Mouse (Mus musculus): ENCODE measurements at regions not wholly inside any gene's neighbourhood (a gene's known extent, or its start where the extent isn't known, plus 50 kb on each side); places are given as distances from the start of the nearest gene placed in this dataset.

GRCm38 (mm10) chr5:52092273-52092672 lies 98.0 kb downstream of the Dhx15 start:
- no peak for DNase-seq (ENCODE audit: low spot score in 2 of 2)

DNA sequence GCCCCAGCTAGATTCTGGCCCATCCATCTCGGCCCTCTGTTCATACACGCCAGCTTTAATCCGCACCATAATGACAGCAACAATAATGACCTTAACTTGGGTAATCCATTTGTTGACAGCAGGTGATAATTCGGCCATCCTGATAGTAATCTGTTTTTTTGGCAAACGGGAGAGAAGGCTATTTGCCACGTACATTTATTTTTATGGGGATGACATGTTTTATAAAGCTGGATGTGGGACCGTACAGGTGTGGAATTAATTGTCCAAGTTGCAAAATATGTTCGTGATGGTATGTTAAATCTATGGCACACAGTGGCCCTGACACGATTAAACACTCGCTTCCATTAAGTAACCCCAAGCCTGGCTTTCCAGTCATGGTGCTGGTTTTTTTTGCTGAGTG lies 102.2 kb downstream of the Dhx15 start:
- DNase-seq (ENCODE audit: low spot score in 2 of 2), result no peak

GRCm38 (mm10) chr5:52086766-52087429 lies 103.4 kb downstream of the Dhx15 start:
- DNase-seq (ENCODE audit: low spot score in 2 of 2), result no peak

DNA sequence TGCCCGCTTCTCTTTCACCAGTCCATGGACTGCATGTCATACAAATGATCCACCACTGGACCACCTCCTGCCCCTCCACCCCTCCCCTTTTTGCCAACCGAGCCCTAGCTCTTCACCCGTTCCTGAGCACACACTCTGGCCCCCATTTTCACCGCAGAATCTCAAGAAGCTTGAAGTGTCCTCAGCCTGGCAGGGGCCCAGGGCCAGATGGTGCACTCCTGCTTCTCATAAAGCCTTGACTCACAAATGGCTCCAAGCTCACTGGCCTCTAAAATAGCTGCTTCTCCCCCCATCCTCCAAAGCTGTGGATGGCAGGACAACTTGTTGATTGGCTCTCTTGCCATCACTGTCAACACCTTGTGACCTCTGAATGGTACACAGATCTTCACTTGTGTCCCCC lies 110.0 kb downstream of the Dhx15 start:
- DNase-seq (ENCODE audit: low spot score in 2 of 2), result peak; percentile 29 to 53

- DNase-seq (ENCODE audit: low spot score in 2 of 2), result no peak
Observed at GRCm38 (mm10) chr5:52077696-52078095, 112.6 kb downstream of the Dhx15 start.

- no peak for DNase-seq (ENCODE audit: low spot score in 2 of 2)
Observed at GRCm38 (mm10) chr5:52075096-52075495, 115.2 kb downstream of the Dhx15 start.

DNA sequence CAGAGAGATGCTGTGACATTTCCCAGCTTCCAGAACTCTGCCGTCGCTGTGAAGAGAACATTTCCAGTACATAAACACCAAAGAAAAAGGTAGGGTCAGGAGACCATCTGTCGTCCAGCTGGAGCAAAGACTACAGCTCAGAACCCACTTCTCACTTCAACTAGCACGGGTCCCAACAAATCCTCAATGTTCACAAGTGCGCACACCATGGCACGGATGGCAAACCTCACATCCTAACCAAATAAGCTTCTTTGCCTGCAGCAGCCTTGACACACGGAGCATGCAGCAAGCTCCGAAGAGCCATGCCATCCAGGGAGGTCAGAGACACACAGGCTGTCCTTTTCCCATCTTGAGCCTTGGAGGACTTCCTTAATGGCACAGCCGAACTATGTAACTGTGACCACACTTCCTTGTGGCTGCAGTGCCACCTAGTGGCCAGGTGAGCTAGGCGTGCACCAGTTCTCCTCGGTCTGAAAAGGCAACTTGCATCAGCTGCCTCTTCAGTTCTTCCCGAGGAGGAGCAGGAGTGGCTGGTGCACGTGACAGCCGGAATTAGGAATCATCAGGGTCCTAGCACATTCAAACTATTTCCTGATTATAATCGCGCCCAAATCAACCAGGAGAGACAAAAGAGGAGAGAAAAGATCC lies 125.4 kb downstream of the Dhx15 start:
- peak; percentile 84 to 87 for DNase-seq (ENCODE audit: low spot score in 2 of 2)

- no peak for DNase-seq (ENCODE audit: low spot score in 2 of 2)
Observed at GRCm38 (mm10) chr5:52062214-52062613, 128.1 kb downstream of the Dhx15 start.

- DNase-seq (ENCODE audit: low spot score in 2 of 2), result no peak
Observed at GRCm38 (mm10) chr5:52061226-52061625, 129.1 kb downstream of the Dhx15 start.

- DNase-seq (ENCODE audit: low spot score in 2 of 2), result no peak
Observed at GRCm38 (mm10) chr5:52057261-52057660, 133.1 kb downstream of the Dhx15 start.

DNA sequence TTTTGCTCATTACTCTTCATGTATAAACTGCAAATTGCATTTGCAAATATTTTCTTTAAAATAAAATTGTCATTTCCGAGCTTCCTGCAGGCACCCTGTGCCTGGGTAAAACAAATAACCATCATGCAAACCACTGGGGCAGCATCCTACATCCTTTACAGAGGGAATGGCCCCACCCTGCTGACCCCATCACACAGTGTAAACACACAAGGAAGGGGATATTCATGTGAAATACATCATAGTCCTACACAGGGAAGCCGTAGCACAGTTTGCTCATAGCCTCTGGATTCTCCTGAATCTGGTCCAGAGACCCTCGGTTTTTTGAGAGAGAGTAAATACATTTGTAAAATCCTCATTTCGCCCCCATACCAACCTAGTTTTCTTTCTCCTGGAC lies 138.2 kb downstream of the Dhx15 start:
- no peak for DNase-seq (ENCODE audit: low spot score in 2 of 2)

DNA sequence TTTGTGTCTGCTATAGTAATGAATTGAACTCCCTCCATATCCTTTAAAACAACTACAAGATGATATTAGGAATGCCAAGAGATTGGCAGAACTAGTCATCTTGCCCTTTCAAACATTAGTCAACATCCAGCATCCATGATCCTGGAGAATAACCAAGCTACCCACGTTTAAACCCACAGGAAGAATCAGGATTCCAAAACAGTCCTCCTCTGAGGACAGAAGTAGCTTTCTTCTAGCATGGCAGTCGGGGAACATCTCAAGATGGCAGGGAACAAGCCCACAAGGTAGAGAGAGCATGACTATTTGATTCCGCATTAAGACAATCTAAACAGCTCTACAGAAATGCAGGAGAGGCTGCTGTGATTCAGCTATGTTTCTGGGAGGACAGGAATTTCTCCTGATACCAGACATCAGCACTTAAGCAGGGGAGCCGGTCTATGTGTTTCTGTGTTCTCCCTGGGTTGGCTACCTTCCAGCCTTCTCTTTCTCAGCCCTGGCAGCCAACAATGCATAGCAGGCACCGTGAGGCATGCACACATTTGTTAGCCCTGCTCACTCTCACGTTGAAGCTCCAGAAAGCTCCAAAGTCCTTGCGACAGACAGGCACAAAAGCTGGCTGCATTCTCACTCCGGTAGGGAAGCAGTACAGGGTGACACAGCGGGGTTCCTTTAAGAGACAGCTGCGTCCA lies 138.8 kb downstream of the Dhx15 start:
- peak; percentile 42 to 50 for DNase-seq (ENCODE audit: low spot score in 2 of 2)

- DNase-seq (ENCODE audit: low spot score in 2 of 2), result no peak
Observed at GRCm38 (mm10) chr5:52048790-52049189, 141.5 kb downstream of the Dhx15 start.

GRCm38 (mm10) chr5:52046704-52047103 lies 143.6 kb downstream of the Dhx15 start:
- no peak for DNase-seq (ENCODE audit: low spot score in 2 of 2)

DNA sequence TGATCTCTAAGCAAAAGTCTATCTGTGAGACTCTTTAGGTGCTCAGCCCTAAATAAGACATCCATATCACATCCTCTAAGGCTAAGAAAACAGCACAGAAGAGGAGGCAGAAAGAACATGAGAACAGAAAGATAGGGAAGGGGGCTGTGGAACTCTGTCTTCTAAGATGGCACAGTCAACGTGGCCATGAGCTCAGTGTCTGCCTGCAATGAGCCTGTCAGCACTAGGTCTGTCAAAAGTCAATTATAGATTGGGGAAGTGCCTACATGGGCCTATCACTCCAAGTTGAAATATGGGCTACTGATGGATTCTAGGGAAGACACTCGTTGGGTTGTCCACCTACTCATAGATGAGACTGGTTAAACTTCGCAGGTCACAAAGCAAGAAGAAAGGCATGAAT lies 146.2 kb downstream of the Dhx15 start:
- no peak for DNase-seq (ENCODE audit: low spot score in 2 of 2)

- no peak for DNase-seq (ENCODE audit: low spot score in 2 of 2)
Observed at GRCm38 (mm10) chr5:52041447-52041846, 148.9 kb downstream of the Dhx15 start.

DNA sequence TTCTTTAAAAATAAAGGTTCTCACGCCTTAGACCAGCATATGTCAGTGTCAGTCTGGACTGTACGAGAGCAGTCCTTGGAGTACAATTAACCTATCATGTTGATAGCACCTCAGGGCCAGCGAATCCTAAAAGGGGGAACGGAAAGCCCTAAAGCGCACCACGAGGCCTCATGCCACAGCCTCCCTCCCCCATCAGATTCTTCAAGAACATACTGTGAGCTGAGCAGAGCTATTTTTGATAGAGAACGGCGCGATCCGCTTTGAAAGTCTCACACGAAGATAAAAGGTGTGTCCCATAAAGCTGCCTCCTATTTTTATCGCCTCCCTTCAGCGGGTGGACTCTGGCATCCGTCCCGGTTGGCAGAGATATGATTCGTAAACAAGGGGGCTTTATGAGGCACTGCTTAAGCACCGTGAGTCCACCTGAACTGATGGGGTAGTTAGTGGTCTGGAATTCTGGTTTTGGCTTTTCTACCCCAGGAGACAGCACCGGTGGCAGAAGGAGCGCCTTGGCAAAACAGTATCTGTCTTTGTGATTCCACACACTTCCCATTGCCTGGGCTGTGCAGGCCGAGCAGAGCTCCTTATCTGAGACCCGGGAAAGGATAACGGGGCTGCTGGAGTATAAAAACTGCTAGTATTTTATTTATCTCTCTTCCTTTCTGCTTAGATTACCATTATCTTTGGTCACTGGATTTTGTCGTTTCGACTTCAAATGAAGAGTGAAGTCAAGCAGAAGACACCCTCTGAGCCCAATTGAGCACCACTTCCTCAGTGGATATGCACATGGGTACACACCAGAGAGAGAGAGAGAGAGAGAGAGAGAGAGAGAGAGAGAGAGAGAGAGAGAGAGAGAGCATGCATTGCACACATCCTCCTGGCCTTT lies 149.6 kb downstream of the Dhx15 start:
- peak; percentile 69 for DNase-seq (ENCODE audit: low spot score in 2 of 2)

GRCm38 (mm10) chr5:52035339-52035738 lies 155.0 kb downstream of the Dhx15 start:
- DNase-seq (ENCODE audit: low spot score in 2 of 2), result no peak

- no peak for DNase-seq (ENCODE audit: low spot score in 2 of 2)
Observed at GRCm38 (mm10) chr5:52027478-52027877, 162.8 kb downstream of the Dhx15 start.

DNA sequence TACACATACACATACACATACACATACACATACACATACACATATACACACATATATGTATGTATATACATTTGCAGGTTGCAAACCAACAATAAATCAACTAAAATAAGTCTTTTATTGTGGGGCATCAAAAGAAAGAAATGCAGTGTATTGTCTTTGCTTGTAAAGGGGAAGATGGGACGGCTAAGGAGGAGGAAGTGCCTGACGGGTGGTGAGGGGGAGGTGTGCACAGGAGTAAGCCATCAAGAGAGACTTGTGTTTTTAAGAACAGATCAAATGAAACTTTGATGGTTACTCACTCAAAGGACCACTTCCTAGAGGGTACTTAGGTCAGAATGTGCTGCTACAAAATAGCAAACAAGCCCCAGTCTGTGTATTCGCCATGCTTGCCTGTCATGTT lies 164.2 kb downstream of the Dhx15 start:
- no peak for DNase-seq (ENCODE audit: low spot score in 2 of 2)

DNA sequence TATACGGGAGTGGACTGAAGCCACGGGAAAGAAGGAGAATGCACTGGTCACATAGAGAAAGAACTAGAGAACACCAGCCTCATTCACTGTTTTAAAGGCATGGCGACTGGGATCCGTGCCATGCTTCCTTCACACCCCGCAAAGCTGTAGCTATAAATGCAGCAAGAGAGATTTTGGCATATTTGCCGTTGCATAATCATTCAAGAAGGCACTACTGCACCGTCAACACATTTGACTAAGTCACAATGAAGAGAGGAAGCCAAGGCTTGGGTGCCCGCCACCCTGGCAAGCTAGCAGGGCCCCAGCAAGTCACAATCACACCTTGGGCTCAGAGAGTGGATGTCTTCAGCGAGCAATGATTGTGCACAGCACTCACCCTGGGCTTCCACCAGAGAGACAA lies 167.1 kb downstream of the Dhx15 start:
- DNase-seq (ENCODE audit: low spot score in 2 of 2), result peak; percentile 71 to 81

DNA sequence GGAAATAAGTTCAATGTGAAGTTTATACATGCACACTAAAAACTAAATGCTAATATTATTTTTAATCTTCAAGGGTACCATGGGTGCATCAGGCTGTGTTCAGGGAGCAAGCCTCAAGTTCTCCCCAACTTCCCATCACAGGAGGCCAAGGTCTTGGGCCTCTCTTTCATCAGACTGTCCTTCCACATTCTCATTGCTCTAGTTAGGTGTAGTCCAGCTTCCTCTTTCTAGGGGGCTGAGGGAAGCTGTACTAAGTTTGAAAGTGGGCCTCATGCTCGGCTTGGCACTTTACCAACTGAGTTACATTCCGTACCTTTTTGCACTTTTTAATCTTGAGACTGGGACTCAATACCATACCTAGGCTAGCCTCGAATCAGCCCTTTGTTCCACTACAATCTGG lies 173.3 kb downstream of the Dhx15 start:
- no peak for DNase-seq (ENCODE audit: low spot score in 2 of 2)
